Mouse (Mus musculus) liver, embryonic 12.5 days (tissue): ENCODE measurements around the gene Tnfaip2. TPM values are rescaled to one million over a fixed set of nuclear protein-coding genes. Genes with fewer than 3 reads are reported as not detected.

Experiments used
- ATAC-seq: fragments of 200-750 bp; cut with Nextera tagmentation; 2 replicates; pipeline ENCODE4 v1.8.0; 2017; ENCODE audit warnings: moderate number of reproducible peaks, mild to moderate bottlenecking, moderate library complexity
- H3K27ac ChIP-seq: fragments of 300-500 bp; sonication (generic); 2 replicates; pipeline ENCODE4 v1.5.1; 2016; ENCODE audit warnings: mild to moderate bottlenecking
- H3K27me3 ChIP-seq: fragments of 300-500 bp; sonication (generic); replicated peaks from 2 replicates; pipeline ENCODE4 v1.6.1; 2016; ENCODE audit warnings: mild to moderate bottlenecking, moderate library complexity
- H3K36me3 ChIP-seq: fragments of 300-500 bp; sonication (generic); 2 replicates; pipeline ENCODE4 v1.6.1; 2016; ENCODE audit warnings: mild to moderate bottlenecking, moderate library complexity
- H3K4me1 ChIP-seq: fragments of 300-500 bp; sonication (generic); 2 replicates; pipeline ENCODE4 v1.6.1; 2016
- H3K4me2 ChIP-seq: fragments of 300-500 bp; sonication (generic); 2 replicates; pipeline ENCODE4 v1.6.1; 2016; ENCODE audit warnings: mild to moderate bottlenecking, moderate library complexity
- H3K4me3 ChIP-seq: fragments of 300-500 bp; sonication (generic); 2 replicates; pipeline ENCODE4 v1.5.1; 2016; ENCODE audit warnings: mild to moderate bottlenecking, moderate library complexity
- H3K9ac ChIP-seq: fragments of 300-500 bp; sonication (generic); 2 replicates; pipeline ENCODE4 v1.6.1; 2016; ENCODE audit warnings: mild to moderate bottlenecking, moderate library complexity
- H3K9me3 ChIP-seq: fragments of 300-500 bp; sonication (generic); replicated peaks from 2 replicates; pipeline ENCODE4 v1.6.1; 2016; ENCODE audit warnings: mild to moderate bottlenecking, moderate library complexity
- WGBS: fragments of 180-500 bp; shearing (Covaris S2); methylation state at CpG from one replicate; pipeline ENCODE4 v1.1.7; 2016; ENCODE audit not compliant: insufficient replicate concordance; 5-methylcytosine and 5-hydroxymethylcytosine counted together
- polyA plus RNA-seq: library from polyadenylated mRNA; unstranded; fragments of >200 nt; fragmentation: Nextera tagmentation; extraction: Ambion mirVana; gene quantifications from 2 replicates; pipeline ENCODE4 v1.2.1, GENCODE M21; 2016

The Tnfaip2 gene
- polyA plus RNA-seq, 1 experiment from 2014 or later: 88.6 TPM

DNA sequence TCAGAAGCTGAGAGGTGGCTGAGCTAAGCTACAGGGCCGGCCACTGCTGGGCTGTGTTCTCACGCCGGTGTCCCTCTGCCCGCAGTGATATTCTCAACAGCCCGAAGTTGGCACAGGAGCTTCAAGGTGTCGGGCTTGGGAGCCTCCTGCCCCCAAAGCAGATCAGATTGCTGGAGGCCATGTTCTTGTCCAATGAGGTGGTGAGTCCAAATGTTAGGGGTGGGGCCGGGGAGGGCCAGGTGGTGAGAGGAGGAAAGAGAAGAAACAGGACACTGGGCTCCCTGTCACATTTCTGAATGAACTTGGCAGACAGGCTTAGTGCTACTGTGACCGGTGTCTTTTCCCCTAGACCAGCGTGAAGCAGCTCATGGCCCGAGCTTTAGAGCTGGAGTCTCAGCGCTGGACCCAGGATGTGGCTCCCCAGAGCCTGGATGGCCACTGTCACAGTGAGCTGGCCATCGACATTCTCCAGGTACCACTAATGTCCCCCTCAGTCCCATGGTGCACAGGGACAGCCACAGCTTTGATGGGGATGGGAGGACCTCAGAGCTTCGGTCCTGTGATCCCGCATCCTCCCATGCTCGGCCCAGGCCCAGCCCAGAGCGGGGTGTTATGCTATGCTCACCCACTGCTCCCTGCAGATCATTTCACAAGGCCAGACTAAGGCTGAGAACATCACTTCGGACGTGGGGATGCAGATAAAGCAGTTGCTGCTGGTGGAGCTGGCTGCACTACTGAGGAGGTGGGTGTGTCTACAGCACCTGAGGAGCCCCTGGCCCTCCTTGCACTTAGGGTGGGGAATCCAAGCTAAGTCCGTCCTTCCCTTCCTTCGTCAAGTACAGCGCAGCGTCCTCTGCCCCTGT is 5.9 kb downstream of the Tnfaip2 start:
- peaks cover 78% of the 10 kb centered on the region for H3K4me1 ChIP-seq
- no peak for ATAC-seq
- H3K4me2 ChIP-seq: 0 out of 2 replicates have a peak overlapping the region, but pooled peaks have one; percentile 84
- peaks cover 88% of the 10 kb centered on the region for H3K36me3 ChIP-seq
- H3K4me3 ChIP-seq: no peak overlapping the region
- no peak overlapping the region for H3K9ac ChIP-seq
- no peak overlapping the region for H3K27ac ChIP-seq
- H3K27me3 ChIP-seq: peaks cover 66% of the 10 kb centered on the region
- no peaks in the 10 kb centered on the region for H3K9me3 ChIP-seq
- 75% methylated on average over 22 of the region's 22 CpGs for WGBS

DNA sequence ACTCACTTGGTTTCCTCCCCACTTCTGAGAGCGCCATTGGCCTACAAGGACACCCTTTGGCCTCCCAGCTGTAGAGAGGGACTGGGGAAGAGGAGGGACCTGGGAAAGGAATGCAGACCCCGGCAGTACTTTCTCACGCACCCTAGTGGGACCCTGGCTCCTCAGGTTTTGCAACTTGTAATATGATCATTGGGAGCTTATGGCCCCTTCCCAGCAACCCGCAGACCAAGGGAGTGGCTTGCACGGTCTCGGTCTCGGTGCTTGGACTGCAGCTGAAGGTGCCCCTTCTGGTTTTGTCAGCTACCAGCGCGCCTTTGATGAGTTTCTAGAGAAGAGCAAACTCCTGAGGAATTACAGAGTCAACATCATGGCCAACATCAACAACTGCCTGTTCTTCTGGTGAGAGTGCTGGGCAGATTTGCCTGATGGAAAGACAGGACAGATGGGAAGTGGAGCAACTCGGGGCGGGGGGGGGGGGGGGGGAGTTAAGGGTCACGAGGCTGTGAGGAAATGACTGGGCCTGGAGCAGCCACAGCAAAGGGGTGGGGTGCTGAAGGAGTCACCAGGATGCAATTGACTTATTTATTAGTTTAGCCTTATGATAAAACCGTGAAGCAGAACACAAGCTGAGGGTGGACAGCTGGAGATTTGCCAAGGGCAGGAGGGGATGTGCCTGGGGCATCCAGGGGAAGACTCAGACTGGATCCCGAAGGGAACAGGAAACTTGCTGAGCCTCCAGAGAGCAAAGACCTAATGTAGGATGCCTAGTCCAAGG is 6.8 kb downstream of the Tnfaip2 start:
- H3K4me2 ChIP-seq: no peak overlapping the region
- peaks cover 76% of the 10 kb centered on the region for H3K4me1 ChIP-seq
- H3K27ac ChIP-seq: no peak overlapping the region
- H3K9me3 ChIP-seq: no peaks in the 10 kb centered on the region
- peaks cover 98% of the 10 kb centered on the region for H3K36me3 ChIP-seq
- H3K4me3 ChIP-seq: no peak overlapping the region
- WGBS: 62% methylated on average over 13 of the region's 14 CpGs
- no peak for ATAC-seq
- H3K9ac ChIP-seq: no peak overlapping the region
- H3K27me3 ChIP-seq: peaks cover 59% of the 10 kb centered on the region

DNA sequence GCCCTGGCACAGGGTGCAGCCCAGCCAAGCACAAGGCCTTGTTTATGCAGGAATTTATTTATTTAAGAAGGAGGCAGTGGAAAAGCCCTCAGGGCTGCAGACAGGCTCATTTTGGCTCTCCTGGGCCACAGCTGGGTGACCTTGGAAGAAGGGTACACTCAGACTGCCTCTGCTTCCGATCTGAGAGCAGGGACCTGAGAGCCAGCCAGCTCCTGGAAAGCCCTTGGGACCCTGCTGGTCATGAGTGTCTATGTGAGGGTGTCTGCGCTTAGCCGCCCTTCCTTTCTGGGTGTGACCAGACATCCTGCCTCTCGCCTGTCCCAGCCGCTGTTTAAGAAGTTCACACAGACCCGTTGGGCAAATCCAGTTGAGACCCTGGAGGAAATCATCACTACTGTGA is 8.1 kb downstream of the Tnfaip2 start:
- H3K27ac ChIP-seq: 0 out of 2 replicates have a peak overlapping the region, but pooled peaks have one; percentile 36
- 73% methylated on average over 6 of the region's 6 CpGs for WGBS
- no peak overlapping the region for H3K9ac ChIP-seq
- H3K4me3 ChIP-seq: no peak overlapping the region
- ATAC-seq: no peak
- H3K4me1 ChIP-seq: peaks cover 75% of the 10 kb centered on the region
- H3K4me2 ChIP-seq: no peak overlapping the region
- H3K9me3 ChIP-seq: no peaks in the 10 kb centered on the region
- H3K36me3 ChIP-seq: peaks cover 99% of the 10 kb centered on the region
- peaks cover 46% of the 10 kb centered on the region for H3K27me3 ChIP-seq

DNA sequence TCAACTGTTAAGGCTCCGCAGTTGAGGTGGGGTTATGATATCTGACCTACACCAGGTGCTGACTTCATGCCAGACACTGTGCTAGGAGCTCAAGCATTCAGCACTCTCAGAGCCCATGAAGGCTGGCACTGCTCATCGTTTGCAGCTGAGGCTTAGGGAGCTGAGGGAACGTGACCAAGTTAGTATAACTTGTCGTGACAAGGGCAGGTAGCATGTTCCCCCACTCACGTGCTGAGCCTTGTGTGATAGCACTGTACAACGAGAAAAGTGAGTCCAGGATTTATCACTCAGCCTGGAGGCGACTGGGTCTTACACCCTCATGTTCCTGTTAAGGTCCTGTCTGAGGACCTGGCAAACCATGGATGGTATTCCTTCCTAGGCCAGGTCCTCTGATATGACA is 9.3 kb downstream of the Tnfaip2 start:
- WGBS: 84% methylated on average over 7 of the region's 7 CpGs
- Histone ChIP-seq H3K4me2 (no peak overlapping the region), H3K27ac (no peak overlapping the region), H3K27me3 (peaks cover 34% of the 10 kb centered on the region), H3K36me3 (peaks cover 87% of the 10 kb centered on the region), H3K9me3 (no peaks in the 10 kb centered on the region), H3K4me1 (peaks cover 69% of the 10 kb centered on the region), H3K9ac (no peak overlapping the region), H3K4me3 (no peak overlapping the region)
- no peak for ATAC-seq

DNA sequence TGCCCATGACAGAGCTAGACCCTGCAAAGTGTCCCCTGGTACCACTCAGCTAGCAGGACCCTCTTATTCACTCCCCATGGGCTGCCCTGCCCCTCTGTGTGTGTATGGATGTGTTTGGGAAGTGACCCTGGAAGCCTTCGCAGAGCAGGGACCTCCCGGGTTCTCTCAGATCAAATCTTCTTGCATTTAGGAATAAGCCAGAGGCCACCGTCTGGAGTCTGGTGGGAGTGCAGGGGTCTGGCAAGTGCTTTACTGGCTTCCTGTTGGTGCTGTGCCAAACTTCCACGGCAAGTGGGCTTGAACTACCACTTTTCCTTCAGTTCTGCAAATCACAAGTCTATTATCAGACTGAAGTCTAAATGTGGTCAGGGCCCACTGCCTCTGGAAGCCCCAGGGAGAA is 11.8 kb downstream of the Tnfaip2 start:
- no peak overlapping the region for H3K4me3 ChIP-seq
- H3K9me3 ChIP-seq: no peaks in the 10 kb centered on the region
- peaks cover 29% of the 10 kb centered on the region for H3K27me3 ChIP-seq
- peaks cover 49% of the 10 kb centered on the region for H3K4me1 ChIP-seq
- H3K36me3 ChIP-seq: peaks cover 62% of the 10 kb centered on the region
- H3K4me2 ChIP-seq: no peak overlapping the region
- 59% methylated on average over 4 of the region's 4 CpGs for WGBS
- peak overlapping the region; percentile 29; the same call in 1 of the 2 replicates for H3K27ac ChIP-seq
- H3K9ac ChIP-seq: no peak overlapping the region
- no peak for ATAC-seq

DNA sequence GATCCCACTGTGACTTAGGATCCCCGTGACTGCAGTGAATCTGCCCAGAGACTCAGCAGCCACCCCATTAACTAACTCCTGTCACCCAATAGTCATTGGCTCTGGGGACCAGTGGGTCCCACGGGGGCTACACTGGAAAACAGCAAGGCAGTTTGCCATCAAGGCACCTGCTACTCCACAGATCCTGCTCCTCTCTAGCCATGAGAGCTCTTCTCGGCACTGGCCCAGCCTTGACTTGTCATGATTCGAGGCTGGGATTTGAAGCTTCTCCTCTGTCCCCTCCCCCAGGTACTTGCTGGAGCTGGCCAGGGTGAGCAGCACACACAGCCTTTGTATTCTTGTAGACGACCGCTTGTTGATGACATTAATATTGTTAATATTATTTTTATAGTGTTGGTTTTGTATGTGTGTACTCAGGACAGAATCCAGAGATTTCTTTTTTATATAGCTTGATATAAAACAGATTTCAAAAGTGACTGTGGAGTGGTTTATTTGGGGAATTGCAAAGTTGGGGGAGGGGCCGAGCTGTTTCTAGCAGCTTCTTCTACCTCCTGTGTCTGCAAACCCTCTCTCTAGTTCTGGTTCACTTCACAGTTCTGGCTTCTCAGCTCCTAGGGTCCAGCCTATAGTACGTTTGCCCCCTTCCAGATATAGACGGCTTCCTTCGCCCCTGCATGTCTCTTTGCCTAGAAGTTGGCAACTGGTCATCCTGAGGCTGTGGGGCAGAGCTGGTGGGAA is 12.4 kb downstream of the Tnfaip2 start:
- 68% methylated on average over 10 of the region's 10 CpGs for WGBS
- Histone ChIP-seq H3K4me1 (peaks cover 42% of the 10 kb centered on the region), H3K27ac (peak overlapping the region; percentile 29; the same call in 1 of the 2 replicates), H3K9ac (no peak overlapping the region), H3K4me3 (no peak overlapping the region), H3K36me3 (peaks cover 55% of the 10 kb centered on the region), H3K4me2 (no peak overlapping the region), H3K27me3 (peaks cover 31% of the 10 kb centered on the region), H3K9me3 (no peaks in the 10 kb centered on the region)
- no peak for ATAC-seq

DNA sequence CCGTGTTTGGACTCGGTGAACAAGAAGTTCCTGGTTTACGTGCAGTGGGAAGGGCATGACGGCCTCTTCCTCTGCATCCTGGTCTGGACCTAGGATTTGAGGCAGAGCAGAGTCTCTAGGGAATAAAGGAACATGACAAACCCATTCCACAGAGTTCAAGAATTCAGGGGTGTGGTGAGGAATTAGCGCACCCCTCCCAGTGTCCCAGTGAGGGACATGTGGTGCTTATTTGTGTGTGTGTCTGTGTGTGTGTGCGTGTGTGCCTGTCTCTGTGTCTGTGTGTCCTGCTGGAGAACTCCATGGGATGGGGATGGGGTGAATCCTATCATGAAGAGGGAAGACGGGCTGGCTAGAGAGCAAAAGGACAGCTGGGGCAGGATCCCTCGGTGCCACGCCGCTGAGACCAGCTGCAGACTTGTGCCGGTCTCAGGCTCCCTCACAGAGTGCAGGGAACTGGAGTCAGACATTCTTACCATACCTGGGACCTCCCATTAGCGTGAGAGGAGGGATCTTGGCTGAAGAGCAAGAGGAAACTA is 13.1 kb downstream of the Tnfaip2 start:
- H3K36me3 ChIP-seq: peaks cover 49% of the 10 kb centered on the region
- WGBS: 66% methylated on average over 12 of the region's 12 CpGs
- no peaks in the 10 kb centered on the region for H3K9me3 ChIP-seq
- H3K9ac ChIP-seq: no peak overlapping the region
- ATAC-seq: no peak
- H3K4me1 ChIP-seq: peaks cover 36% of the 10 kb centered on the region
- H3K4me2 ChIP-seq: no peak overlapping the region
- 0 out of 2 replicates have a peak overlapping the region, but pooled peaks have one; percentile 17 for H3K27ac ChIP-seq
- no peak overlapping the region for H3K4me3 ChIP-seq
- peaks cover 31% of the 10 kb centered on the region for H3K27me3 ChIP-seq

DNA sequence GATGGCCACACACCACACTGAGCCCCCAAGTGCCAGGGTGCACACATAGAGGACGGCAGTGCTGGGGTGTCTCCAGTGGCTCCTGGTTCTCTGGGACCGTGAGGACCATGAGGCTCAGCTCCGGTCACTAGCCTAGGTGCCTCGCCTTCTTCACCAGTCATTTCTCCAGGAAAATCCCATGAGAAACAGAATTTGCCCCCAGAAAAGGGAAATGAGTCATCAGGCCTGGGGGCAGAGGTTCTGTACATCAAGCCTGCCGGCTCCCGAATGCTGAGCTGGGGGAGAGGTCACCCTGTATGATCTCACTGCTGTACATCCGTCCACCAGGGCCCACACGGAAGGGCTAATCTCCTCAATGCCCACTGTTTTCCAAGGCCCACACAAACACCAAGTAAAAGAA is 13.6 kb downstream of the Tnfaip2 start:
- Histone ChIP-seq H3K4me1 (peaks cover 33% of the 10 kb centered on the region), H3K9me3 (no peaks in the 10 kb centered on the region), H3K27ac (0 out of 2 replicates have a peak overlapping the region, but pooled peaks have one; percentile 17), H3K36me3 (peaks cover 44% of the 10 kb centered on the region), H3K4me3 (no peak overlapping the region), H3K4me2 (no peak overlapping the region), H3K9ac (no peak overlapping the region), H3K27me3 (peaks cover 32% of the 10 kb centered on the region)
- no peak for ATAC-seq
- 44% methylated on average over 8 of the region's 8 CpGs for WGBS

DNA sequence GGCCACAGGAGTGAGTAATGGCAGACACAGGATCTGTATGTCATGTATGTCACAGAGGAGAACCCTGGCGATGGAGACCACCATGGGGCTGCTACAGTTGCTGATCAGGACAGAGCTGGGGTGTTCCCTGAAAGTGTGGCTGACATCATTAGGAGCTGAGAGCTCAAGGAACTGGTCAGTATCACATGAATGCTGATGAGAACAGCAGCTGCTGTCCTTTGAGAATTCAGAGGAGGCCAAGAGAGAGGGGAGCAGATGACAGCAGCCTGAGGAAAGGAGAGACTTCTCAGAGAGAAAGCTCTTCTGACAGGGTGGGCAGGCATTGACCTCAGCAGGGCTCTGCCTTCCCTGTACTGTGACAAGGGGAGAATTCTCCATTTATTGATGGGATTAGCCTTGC is 15.5 kb downstream of the Tnfaip2 start:
- ATAC-seq: no peak
- H3K36me3 ChIP-seq: peaks cover 25% of the 10 kb centered on the region
- no peak overlapping the region for H3K4me2 ChIP-seq
- H3K27ac ChIP-seq: no peak overlapping the region
- peaks cover 40% of the 10 kb centered on the region for H3K4me1 ChIP-seq
- H3K27me3 ChIP-seq: peaks cover 43% of the 10 kb centered on the region
- no peaks in the 10 kb centered on the region for H3K9me3 ChIP-seq
- 78% methylated on average over 1 of the region's 1 CpGs for WGBS
- 0 out of 2 replicates have a peak overlapping the region, but pooled peaks have one; percentile 7 for H3K9ac ChIP-seq
- H3K4me3 ChIP-seq: no peak overlapping the region

DNA sequence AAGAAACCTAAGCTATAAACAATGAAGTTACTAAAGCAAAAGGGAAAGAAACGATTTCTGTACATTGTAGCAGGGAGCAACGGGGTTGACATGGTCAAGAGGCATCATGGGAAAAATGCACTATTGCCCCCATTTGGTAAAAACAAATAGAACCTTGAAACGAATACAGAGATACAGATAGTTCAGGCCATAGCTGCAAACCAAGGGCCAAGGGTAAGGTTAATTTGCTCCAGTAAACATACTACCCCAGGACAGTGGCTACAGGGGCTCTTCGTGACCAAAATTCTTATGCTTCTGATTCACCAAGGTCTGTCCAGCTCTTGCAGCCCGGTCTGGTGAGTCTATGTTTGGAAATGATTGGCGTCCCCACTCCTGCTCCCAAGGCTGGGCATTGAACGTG is 21.3 kb downstream of the Tnfaip2 start:
- Histone ChIP-seq H3K9me3 (no peaks in the 10 kb centered on the region), H3K9ac (no peak overlapping the region), H3K4me3 (no peak overlapping the region), H3K36me3 (no peaks in the 10 kb centered on the region), H3K4me1 (peaks cover 11% of the 10 kb centered on the region), H3K4me2 (no peak overlapping the region), H3K27me3 (peaks cover 55% of the 10 kb centered on the region), H3K27ac (no peak overlapping the region)
- 55% methylated on average over 7 of the region's 7 CpGs for WGBS
- ATAC-seq: no peak

DNA sequence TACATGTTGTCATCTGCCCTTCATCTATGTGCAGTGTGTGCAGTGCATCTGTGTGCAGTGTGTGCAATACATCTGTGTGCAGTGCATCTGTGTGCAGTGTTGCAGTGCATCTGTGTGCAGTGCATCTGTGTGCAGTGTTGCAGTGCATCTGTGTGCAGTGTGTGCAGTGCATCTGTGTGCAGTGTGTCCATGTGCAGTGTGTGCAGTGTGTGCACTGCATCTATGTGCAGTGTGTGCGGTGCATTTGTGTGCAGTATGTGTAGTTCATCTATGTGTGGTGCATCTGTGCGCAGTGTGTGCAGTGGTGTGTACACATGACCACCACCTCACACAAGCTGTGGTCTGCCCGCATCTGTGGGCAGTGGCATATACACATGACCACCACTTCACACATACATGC is 24.1 kb downstream of the Tnfaip2 start:
- Histone ChIP-seq H3K4me2 (no peak overlapping the region), H3K27ac (no peak overlapping the region), H3K4me1 (peaks cover 8% of the 10 kb centered on the region), H3K9me3 (no peaks in the 10 kb centered on the region), H3K9ac (no peak overlapping the region), H3K36me3 (no peaks in the 10 kb centered on the region), H3K27me3 (peaks cover 58% of the 10 kb centered on the region; the same call in 1 of the 2 replicates), H3K4me3 (no peak overlapping the region)
- ATAC-seq: no peak
- 81% methylated on average over 3 of the region's 3 CpGs for whole genome bisulfite sequencing
